Mouse (Mus musculus): ENCODE data around the gene Zp2.

The Zp2 gene

DNA sequence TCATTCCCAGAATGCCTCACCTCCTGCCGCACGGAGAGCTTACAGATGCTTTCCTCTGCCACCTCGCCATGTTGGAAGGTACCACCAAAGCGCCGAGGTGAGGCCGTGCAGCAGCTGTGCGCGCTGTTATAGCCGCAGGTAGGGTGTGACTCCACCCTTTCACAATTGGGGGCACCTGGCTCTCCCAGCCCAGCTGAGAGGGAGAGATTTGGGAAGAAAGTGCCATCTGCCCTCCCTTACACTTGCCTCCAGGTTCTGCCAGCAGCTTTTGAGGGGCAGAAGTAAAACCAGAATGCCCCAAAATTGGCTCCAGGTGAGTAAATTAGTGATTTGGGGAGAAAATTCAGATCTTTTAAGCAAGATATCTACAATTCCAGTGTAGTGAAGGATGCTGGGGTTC, at the start of gene Zp2:
Gene Zp2, minus strand, starts transcription at position 101 of the 400 bp plus-strand sequence.
- no peak for DNase-seq (ENCODE audit: low spot score in 2 of 2)

DNA sequence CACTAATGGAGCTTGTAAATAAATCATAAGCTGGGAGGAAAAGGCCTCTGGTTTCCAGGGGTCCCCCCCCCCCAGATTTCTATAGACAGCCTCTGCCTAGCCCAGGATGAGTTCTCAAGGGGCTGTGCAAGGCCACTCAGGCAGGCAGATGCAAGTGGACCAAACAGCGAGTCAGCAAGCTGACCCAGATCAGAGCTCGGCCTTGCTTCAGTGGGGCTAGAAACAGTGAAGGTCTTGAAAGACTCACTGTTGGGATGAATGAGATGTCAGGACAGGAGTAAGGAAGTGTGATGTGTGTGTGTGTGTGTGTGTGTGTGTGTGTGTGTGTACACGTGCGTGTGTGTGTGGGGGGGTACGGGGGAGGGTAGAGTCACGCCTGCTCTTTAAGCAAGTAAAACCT, 47.7 kb upstream of the Zp2 start:
- no peak for DNase-seq (ENCODE audit: low spot score in 2 of 2)

DNA sequence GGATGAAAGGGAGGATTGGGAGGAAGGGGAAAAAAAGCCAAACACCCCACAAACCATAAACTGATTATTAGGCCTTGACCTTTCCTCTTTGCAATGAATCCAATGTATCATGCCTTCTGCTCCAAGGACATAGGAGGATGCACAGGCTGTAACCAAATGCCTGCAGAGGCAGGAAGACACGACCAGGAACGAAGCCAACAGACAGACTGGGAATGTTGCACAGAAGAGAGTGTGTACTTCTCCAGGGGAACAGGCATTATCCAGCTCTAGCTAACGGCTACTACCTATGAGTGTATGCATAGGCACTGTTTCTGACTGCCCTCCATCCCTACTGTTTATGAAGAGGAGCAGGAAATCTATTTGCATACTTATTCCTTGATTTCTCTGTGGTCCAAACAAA, 47.1 kb upstream of the Zp2 start:
- no peak for DNase-seq (ENCODE audit: low spot score in 2 of 2)

DNA sequence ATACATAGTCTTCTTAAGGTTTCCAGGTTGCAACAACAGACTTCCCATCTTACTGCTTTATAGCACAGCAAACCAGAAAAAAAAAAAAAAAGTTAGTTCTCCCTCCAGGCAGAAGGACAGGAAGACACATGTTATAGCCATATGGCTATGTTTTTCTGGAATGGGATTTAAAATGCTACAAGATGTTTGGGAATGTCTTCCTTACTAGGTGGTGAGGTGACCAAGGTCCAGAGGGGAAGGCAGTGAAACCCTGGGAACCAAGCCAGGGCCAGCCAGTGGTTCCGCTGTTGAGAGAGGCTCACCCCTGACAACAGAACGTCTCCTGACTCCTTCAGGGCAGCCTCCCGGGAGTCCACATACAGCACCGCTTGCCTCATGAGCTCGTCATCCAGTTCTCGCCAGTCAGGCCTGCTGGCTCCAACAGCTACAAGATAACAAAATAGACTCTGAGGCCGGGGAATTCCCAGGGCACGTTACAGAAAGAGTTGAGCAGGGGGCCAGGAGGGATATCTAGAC, 45.1 kb upstream of the Zp2 start:
- DNase-seq (ENCODE audit: low spot score in 2 of 2) = no peak

DNA sequence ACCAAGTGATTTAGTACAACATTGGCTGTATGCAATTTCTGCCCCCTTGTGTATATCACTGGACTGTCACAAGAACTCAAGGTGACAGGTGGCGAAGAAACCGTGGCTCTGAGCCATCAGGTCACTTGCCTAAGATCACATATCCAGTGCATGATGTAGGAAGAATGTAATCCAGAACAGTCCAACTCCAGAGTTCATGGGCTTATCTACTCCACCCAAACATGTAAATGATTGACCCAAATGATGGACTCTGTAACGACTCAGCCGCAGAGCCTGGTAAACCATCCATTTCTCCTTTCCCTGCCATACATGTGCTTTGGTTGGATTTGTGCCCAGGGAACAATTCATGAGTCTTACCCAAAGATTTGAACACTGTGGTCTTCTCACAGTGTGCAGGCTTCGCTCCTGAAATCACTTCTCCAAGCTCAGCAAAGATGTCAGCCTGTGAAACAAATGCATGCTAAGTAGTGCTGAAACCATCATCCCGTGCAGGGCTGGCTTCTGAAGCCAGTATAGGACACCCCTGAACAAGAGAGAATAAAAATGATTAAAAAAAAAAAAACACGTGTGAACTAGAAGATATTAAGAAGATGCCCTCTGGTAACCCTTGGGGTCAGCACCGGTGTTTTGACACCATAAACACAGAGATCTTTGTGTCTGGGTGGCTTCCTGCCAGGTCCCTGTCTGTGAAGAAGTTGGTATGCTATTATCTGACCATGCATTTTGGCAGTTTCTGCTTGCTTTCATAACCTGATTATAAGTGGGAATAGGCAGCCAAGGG, 44.5 kb upstream of the Zp2 start:
- DNase-seq (ENCODE audit: low spot score in 2 of 2) = no peak

DNA sequence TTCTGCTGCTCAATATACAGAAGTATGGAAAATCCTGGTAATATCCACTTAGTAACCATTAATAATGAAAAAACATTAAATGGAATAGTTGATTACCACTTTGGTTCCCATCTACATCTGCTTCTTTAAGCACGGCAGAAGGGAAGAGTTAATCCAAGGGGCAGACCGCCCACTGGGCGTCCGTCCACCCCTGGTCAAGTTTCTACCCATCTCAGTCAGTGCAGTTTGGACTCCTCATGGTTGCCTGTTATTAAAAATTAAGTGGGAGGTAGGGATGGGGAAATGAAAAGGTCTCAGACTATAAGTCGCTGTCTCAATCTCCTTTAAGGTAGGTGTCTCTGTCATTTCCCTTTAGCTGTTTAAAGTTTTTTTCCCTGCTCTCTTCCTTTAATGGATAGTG, 43.9 kb upstream of the Zp2 start:
- DNase-seq (ENCODE audit: low spot score in 2 of 2) = no peak

DNA sequence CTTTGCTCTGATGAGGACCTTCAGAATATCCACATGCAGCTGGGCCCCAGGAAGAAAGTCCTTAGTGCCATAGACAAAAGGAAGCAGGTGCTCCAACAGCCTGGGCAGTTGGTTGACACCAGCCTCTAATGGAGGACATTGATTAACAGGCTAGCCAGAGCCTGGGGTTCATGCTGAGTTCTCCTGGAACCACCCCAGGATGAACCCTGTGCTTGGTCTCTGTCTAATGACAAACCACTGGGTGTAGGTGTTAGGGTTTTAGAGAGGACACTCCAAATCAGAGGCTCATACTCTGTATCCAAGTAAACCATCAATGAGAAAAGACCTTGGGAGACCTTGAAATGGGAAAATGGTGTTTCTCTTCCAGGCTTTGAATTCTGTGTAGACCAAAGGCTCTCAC, 37.8 kb upstream of the Zp2 start:
- no peak for DNase-seq (ENCODE audit: low spot score in 2 of 2)

DNA sequence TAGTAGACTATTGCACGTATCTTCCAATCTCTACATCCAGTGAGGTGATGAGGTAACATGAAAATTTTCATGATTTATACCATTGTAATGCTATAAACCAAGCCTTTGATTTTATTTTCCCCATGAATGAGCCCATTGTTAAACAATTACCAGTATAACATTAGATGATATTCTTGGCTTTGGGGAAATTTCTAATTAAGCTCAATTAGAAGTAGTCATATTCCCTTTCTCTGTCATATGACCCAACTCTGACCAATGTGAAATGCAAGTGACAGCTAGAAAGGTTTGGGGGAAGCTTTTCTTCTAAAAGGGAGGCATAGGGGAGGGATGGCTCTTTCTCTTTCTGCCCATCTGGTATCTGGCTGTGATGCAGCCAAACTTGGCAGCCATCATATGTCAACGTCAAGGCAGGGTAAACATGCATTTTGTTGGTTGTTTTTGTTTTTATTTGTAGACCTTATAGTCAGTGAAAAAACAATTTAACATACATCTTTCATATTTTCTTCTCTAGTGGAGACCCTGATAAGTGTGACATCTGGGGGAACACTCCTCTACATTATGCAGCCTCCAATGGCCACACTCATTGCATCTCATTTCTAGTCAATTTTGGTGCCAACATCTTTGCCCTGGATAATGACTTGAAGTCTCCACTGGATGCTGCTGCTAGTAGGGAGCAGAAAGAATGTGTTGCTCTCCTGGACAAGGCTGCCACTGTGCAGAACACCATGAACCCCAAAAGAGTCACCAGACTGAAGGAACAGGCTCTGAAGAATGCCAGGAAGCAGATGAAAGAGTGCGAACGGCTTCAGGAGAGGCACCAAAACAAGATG, 36.5 kb upstream of the Zp2 start:
- DNase-seq (ENCODE audit: low spot score in 2 of 2) = no peak

DNA sequence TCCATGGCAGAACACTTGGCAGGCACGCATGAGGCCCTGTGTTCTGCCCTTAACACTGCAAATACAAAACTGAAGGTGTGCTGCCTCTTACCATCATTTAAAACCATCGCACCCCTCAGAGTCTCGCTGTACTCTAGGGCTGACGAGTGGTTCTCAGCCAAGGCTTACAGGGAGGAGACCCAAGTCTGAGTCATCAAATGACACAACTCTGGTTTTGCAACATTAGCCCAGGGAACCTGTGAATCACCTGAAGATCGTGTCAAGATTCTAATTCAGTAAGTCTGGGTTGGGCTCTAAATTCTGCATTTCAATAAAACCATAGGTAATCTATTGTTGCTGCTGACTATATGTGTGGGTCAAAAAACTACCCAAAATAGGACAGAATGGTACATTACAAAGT, 35.5 kb upstream of the Zp2 start:
- DNase-seq (ENCODE audit: low spot score in 2 of 2) = no peak

DNA sequence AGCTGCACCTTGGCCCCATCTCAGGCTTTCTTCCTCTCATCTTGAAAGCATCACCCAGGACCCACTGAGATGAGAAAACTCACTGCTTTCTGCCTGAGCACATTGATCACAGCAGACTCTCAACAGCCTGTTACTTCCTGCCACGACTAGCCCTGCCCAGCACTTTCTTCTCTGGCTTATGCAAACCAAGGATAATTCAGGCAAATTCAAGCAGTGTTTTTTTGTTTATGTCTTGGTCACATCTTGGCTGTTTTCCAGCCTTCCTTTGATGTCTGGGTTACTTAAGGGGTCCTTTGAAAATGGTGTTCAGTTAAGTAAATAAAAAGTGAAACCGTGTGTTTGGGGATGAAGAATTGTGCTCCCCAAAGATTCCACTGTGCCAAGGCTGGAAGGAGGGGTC, 33.8 kb upstream of the Zp2 start:
- DNase-seq (ENCODE audit: low spot score in 2 of 2) = no peak

DNA sequence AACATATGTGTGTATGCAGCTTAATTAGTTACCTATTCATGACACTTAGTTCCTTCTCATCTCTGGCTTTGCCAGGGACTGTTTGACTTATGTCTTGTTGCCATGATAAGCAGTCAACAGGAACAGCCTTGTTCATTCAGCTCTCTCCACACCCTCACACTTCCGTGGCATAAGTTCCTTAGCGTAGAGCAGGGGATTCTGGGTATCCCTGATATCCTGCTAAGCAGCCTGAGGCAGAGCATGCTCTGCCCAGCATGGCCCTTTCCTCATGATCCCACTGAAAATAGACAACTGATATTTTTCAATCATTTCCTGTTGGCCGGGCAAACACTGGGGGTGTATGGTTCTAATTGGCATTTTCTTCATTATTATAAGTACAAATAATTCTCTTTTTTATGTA, 32.5 kb upstream of the Zp2 start:
- DNase-seq (ENCODE audit: low spot score in 2 of 2) = no peak

DNA sequence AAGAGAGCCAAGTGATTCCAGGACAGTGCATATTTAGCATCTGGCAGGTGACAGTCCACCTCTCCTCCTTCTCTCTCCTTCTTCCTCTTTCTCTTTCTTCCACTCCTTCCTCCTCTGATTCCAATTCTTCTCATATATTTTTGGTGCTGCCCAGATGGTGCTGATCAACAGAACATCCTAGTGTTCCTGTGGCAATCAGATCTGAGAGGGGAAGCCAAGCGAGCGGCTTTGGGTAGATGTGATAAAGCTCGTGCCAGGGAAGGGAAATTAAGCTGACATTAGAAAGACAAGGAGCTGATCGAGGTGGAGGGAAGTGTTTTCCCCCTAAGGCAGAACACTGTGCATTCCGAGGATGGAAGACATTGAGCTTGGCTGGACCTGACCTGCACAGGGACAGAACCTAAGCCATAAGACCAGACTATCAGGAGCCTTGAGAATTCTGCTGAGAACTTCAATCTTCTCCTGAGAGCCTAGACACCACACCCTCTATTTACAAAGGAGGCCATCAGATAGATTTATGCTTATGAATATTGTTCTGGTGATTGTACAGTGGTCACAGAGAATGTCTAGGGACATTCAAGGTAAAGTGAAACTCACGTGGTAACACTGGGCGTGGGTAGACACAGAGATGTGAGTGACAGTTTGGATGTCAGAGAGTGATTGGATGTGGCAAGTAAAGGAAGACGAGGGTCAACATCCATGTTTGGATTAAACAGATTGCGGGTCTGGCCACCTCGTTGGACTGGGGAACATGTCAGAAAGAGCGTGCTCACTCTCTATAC, 29.8 kb upstream of the Zp2 start:
- DNase-seq (ENCODE audit: low spot score in 2 of 2) = no peak

DNA sequence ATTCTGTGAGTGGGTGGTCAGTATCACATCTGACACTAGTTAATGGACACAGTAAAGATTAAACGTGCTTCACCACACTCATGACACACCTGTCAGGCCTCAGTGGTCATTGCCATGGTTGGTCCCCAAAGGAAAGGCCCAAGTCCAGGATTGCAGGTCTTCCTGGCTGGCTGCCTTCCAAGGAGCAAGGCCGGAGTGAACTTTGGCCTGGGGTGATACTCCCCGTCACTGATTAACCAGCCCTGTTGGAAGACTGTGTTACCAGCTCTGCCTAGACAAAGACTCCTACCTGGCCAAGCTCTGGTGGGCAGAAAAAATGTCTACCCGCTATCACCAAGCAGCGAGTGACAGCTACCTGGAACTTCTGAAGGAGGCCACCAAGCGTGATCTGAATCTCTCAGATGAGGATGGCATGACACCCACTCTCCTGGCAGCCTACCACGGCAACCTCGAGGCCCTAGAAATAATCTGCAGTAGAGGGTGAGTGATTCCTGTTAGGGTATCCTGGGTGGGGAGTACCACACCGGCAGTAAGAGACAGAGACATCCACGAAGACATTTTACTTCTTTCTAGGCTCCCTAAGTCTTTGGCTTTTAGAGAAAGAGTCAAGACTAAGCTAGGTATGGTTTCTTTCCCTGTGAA, 28.6 kb upstream of the Zp2 start, which contains the start of gene Anks4b:
Gene Anks4b, plus strand, starts transcription at position 256 of the 642 bp plus-strand sequence.
- no peak for DNase-seq (ENCODE audit: low spot score in 2 of 2)

DNA sequence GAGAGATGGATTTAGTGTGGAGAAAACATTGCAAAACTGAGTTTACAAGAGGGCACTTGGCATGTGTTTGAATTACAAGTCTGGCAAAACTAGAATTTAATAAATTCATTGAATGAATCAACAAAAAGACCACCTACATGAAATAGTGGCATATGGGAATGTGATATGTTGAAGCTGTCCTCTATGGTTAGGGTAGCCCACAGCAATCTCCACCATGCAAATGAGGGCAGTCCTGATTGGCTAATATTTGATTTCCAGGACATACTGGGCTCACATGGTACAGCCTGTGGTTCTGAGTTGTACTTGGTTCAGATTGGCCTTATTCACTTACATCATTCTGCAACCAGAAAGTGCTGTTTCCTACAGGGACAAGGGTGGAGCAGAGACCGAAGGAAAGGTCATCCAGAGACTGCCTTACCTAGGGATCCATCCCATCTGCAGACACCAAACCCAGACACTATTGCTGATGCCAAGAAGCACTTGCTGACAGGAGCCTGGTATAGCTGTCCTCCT, 27.2 kb upstream of the Zp2 start:
- no peak for DNase-seq (ENCODE audit: low spot score in 2 of 2)

DNA sequence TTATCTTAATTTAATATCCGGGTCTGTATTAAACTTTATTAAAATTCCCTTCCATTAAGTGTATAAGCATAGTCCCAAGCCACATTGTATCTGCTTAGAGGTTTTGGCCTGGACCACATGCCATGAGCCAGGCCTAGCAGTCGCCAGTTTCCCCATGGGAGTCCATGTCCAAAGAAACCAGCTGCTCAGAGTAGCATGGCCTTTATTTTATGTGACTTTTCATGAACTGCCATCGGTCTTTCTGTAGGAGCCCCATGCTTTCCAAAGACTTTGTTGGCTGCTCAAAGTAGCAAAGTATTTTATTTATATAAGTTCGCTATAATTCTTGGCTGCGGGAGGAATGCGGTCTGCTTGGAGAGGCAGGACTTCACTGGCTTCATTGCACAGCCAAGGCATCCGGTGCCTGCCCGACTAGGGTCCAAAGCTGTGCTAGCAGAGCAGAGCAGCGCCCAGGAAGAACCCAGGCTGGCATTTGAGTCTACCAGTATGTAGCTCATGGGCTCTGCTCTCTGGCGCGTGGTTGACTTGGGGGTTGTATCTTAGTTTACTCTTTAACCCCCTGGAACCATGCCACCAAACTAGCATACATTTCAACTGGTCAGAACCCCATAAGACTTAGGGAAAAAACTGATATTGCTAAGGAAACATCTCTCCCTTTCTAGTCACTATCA, 18.6 kb upstream of the Zp2 start:
- DNase-seq (ENCODE audit: low spot score in 2 of 2) = no peak

DNA sequence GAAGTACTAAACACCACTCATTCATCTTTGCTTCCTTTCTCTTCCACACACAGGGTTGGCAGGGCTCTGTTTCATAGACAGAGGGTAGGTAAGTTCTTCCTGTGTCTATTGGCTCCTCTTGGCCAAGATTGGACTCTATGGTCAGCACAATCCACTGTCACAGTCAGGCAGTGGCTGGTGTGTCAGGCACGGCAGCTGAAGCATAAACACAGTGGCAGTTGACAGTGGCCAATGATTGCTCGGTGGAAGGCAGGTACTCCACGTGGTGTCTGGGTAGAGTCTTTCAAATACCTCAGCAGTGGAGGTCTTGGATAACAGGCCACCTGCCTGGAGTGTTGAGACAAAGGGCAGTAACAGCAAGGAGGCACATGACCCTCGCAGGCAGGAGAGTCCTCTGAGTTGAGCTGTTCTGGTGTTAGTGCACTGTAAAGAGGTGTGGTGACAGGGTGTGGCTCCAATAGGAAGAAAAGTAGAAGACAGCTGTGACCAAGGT, 13.1 kb upstream of the Zp2 start:
- DNase-seq (ENCODE audit: low spot score in 2 of 2) = no peak

DNA sequence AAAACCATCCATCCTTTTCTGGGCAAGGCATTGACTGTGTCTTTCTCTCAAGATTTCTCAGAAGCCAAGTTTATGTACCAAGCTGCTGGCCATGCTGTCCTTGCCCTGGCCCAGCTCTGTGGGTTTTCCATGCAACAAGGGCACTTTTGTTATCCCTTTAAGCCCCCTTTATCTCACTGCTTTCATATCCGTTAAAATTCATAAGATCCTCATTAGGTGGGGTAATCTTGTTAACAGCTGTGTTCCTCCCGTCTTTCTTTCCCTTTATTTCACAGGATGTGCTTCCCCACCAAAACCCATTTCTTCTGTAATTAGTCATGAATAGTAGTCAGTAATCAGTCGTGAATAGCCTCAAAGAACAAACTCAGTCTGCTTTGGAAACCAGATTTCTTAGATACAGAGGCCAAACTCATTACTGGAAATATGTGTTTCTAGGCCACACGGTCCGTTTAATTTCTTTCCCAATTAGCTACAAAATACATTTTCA, 12.5 kb upstream of the Zp2 start:
- no peak for DNase-seq (ENCODE audit: low spot score in 2 of 2)

DNA sequence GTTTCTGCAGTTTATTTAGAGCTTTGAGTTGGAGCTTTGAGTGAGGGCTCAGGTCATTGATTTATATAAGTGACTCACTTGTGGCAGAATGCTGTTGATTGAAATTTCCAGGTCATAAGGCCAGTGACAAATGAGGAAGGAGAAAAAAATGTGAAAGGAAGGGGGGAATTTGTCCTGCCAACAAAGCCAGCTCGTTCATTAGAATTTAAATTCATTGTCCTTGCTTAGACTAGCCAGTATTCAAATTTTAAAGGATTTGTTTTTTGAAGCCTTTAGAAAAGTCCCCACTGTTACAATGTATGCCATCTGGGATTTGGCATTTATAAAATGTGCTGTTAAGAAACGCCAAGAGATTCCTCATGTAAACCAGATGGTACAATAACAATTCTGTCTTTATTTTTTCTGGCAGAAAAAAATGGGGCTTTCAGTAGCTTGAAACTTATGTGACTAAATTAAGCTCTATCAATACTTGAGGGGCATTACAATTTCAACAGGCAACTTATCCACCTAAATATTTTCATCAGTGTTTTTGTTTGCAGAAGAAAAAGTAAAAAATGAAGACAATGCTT, 11.8 kb upstream of the Zp2 start:
- no peak for DNase-seq (ENCODE audit: low spot score in 2 of 2)

DNA sequence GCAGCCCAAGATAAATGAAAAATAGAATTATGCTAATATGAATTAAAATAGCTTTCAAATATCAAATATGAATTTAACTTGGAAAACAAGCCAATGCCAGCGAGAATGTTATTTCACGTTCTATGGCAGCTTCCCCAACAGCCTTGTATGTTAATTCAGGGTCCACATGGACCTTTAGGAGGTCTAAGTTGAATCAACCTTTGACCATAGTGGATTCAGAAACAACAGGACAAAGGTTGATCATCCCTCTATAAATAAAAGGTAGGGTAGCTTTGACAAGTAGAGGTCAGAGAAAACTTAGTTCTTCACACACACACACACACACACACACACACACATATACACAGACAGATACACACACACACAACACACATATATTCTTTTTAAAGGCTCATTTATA, 5.8 kb upstream of the Zp2 start:
- DNase-seq (ENCODE audit: low spot score in 2 of 2) = no peak

DNA sequence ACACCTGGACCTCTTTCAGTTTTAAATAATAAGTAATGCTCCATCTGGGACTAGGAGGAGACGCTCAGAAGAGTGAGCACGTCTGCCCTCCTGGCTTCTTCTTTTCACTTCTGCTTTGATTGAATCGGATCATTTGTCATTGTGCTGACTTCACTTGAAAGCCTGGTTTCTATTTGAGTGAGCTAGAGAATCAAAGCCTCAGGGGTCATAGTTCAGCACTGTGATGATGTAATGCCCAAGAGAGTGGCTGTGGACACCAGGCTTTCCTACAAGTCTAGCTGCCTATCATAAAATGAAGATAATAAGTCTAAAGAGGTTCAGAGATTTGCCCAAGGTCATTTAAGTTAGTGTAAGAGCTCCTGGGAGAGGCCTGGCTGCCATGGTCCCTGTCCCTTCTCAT, 5.2 kb upstream of the Zp2 start:
- DNase-seq (ENCODE audit: low spot score in 2 of 2) = no peak
